Mouse (Mus musculus): ENCODE measurements around the gene Ppp1r12b.
"Not testable (repeated sequence)": the region's sequence is repeated elsewhere in the genome, so short reads cannot be mapped to it uniquely, and the experiment has no call there.

The Ppp1r12b gene

DNA sequence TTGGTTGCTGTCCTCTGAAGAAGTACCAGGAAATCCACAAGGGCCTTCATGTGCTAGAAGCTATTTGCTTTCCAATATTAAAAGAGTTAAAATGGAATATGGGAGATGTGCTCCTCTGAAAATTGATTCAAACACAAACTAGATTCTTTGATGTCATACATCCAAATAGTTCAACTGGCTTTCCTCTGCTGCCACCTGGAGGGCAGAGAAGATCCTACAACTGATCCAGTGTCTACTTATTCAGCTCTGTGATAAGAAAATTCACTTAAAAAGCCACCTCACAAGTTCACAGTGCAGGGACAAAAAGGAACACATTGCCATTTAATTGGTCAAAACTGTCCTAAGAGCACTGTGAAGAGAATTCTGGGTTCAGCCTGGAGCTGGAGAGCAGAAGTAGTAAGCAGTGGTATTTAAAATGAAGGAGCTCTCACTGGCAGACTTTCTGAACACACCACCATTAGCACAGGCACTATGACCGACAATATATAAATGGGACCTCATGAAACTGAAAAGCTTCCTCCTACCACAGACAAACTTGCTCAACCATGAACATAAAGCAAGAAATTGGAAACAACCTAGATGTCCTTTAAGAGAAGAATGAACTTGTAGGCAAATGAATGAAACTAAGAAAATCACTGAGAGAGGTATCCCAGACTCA lies 101.3 kb downstream of the Ppp1r12b start:
- no peak for DNase-seq (ENCODE audit: extremely low read depth, low read depth, low spot score)

GRCm38 (mm10) chr1:134852797-134853196 lies 102.9 kb downstream of the Ppp1r12b start:
- DNase-seq (ENCODE audit: extremely low read depth, low read depth, low spot score) = no peak

GRCm38 (mm10) chr1:134851211-134851610 lies 104.5 kb downstream of the Ppp1r12b start:
- DNase-seq (ENCODE audit: extremely low read depth, low read depth, low spot score) = no peak

GRCm38 (mm10) chr1:134850361-134850760 lies 105.4 kb downstream of the Ppp1r12b start:
- DNase-seq (ENCODE audit: extremely low read depth, low read depth, low spot score) = no peak

GRCm38 (mm10) chr1:134847851-134848250 lies 107.9 kb downstream of the Ppp1r12b start:
- DNase-seq (ENCODE audit: extremely low read depth, low read depth, low spot score) = no peak

DNA sequence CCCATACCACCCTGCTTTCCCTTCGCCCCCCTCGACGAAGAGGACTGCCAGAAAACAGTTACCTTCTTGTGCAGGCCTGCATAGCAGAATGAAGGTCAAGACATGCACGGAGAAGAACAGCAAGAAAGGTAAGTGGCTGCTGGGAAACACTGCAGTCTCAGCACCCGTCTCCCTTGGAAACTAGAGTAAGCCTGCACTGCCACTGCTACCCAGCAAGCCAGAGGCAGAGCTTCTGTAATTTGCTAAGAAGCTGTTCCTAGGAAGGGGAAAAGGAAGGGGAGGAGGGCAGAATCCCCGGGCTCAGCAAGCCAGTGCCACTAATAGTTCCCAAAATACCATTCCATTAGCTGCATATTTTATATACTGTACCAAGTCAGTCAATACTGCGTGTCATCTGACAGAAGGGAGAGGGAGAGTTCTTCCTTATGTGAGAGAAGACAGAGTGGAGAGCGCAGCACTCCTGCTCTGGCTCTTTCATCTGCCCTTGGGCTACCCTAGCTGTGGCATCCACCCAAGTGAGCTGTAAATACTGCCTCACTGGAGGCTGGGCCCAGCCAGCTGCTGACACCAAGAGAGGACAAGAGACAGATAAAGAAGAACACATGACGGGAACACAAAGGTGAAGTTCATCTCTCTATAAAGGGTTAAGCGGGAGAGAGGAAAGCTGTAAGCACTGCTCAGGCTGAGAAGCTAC lies 109.3 kb downstream of the Ppp1r12b start:
- DNase-seq (ENCODE audit: extremely low read depth, low read depth, low spot score) = no peak

DNA sequence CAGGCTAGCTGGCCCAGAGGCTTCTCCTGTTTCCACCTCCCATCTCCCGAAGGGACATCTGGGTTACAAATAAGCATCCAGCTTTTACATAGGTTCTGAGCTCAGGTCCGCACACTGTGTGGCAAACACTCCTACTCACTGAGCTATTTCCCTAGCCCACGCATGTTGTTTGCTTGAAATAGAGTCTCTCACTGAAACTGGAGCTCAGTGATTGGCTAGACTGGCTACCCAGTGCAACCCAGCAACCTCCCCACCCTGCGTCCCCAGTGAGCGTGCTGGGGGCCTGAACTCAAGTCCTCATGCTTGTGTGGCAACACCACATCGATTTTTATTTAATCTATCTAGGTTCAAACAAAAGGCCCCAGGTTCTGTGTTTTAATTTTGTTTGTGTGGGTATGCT lies 112.4 kb downstream of the Ppp1r12b start:
- DNase-seq (ENCODE audit: extremely low read depth, low read depth, low spot score) = no peak

DNA sequence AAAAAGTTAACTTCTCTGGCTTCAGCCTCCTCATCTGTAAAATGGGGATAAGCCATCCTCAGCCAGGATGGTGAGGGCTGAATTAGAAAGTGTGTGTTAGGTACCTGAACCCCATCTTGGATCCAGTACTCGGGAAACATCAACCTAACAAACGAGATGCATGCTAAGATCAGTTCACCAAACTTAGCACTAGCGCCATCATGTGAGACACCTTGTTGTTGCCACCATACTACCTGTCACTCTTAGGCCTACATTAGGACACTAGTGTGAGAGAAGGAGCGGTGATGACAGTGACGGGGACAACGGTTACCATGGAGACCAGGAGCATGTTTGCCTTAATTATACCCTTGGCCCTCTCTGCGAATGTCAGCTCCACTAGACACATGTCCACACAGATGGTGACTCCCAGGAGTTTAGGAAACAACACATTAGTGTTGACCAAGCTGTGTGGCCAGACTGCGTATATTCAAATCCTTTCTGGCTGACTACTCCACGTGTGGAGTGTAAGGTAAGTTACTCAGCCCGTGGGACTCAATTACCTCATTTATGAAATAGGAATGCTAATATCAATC lies 118.7 kb downstream of the Ppp1r12b start:
- DNase-seq (ENCODE audit: extremely low read depth, low read depth, low spot score) = no peak

DNA sequence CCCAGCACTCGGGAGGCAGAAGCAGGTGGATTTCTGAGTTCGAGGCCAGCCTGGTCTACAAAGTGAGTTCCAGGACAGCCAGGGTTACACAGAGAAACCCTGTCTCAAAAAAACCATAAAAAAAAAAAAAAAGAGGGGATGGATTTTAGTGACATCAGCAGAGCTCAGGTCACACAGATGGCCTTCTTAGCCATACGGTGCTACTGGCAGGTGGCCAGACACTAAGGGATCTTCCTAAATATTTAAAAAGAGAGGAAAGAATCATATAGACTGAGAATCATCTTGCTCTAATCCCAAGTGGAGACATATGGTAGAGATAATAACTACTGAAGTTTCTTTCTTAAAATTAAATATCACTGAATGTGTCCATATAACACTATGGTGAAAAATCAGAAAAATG lies 124.9 kb downstream of the Ppp1r12b start:
- DNase-seq (ENCODE audit: extremely low read depth, low read depth, low spot score) = not testable (repeated sequence)

DNA sequence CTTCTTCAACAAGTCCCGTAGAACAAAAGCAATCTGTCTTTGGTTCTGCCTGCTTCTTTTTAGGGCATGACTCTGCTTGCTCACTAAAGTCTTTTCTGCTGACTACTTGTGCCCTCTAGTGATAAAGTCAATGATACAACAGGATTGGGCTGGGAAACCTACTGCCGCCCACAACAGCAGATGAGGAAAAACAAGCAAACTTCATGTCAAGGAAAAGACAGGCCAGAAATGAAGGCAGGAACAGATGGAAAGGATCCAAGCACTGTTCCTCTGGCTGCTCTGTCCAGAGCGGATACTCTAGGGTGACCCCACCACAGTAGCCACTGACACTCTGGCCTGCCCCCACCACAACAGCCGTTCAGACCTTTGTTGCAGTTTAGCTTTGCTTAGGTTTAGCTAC lies 126.1 kb downstream of the Ppp1r12b start:
- DNase-seq (ENCODE audit: extremely low read depth, low read depth, low spot score) = no peak

- DNase-seq (ENCODE audit: extremely low read depth, low read depth, low spot score) = no peak
Observed at GRCm38 (mm10) chr1:134824896-134825295, 130.8 kb downstream of the Ppp1r12b start.

GRCm38 (mm10) chr1:134823842-134824241 lies 131.9 kb downstream of the Ppp1r12b start:
- no peak for DNase-seq (ENCODE audit: extremely low read depth, low read depth, low spot score)

GRCm38 (mm10) chr1:134823323-134823722 lies 132.4 kb downstream of the Ppp1r12b start:
- no peak for DNase-seq (ENCODE audit: extremely low read depth, low read depth, low spot score)

DNA sequence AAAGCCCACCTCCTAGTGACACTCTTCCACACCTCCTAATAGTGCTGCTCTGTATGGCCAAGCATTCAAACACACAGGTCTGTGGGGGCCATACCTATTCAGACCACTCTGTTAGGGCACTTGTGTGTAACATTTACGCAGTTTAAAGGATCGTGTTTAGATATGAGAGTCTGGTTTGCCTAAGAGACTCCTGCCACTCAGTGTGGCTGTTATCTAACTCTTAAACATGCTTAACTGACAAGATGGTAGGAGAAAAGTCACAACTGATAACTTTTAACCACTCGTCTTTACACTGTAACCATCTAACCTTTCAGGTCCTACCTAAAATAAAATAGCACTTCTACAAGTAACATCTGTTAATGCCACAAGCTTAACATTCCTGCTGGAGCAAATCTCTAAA lies 134.9 kb downstream of the Ppp1r12b start:
- no peak for DNase-seq (ENCODE audit: extremely low read depth, low read depth, low spot score)

GRCm38 (mm10) chr1:134819196-134819595 lies 136.5 kb downstream of the Ppp1r12b start:
- DNase-seq (ENCODE audit: extremely low read depth, low read depth, low spot score) = no peak

DNA sequence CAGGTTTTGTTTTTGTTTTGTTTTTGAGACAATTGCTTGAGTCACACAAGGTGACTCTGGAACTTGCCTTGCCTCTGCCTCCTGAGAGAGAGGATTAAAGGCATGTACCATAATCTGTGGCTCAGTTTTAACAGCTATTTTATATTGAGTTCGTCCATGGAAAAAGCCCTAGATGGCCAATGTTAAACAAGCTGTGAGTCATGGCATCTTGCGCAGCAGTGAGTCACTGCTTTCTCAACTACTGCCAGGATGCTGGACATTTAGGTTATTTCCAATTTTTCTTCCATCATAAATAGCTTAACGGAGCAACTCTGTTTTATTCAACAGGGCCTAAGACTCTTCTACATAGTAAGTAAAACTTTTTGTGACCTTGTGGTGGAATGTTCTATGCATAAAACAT lies 137.0 kb downstream of the Ppp1r12b start:
- DNase-seq (ENCODE audit: extremely low read depth, low read depth, low spot score) = no peak

GRCm38 (mm10) chr1:134817916-134818595 lies 137.7 kb downstream of the Ppp1r12b start:
- DNase-seq (ENCODE audit: extremely low read depth, low read depth, low spot score) = no peak

DNA sequence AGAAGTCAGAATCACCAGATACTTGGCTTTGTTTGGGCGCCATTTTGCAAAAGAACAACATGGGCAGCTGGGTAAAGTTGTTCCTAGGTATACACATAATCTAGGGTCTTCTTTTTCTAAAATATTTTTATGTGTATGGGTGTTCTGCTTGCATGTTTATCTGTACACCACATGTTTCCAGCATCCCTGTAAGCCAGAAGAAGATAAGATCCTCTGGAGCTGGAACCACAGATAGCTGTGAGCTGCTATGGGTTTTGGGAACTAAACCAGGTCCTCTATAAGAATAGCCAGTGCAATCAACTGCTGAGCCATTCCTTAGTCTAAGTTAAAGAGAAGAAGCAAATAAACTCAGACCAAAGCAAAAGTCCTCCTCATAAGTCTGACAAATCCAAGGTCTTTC lies 138.6 kb downstream of the Ppp1r12b start:
- DNase-seq (ENCODE audit: extremely low read depth, low read depth, low spot score) = no peak

DNA sequence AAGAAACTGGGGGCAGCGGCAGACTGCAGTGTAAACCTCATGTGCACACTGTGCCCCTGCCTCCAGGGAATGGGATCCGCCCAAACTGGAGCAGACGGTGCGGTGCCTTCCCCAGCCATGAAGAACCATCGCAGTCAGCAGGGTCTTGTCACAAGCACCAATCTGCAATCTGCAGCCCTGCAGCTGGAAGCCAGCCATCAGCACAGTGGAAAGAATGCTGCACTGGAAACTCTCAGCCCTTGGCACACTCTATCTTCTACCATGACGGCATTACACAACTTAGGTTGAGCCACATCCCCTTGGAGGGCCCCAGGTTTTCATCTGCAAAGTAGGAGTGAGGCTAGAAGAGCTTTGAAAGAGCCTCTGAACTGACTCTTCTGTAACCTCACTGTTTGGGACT lies 139.1 kb downstream of the Ppp1r12b start:
- no peak for DNase-seq (ENCODE audit: extremely low read depth, low read depth, low spot score)

DNA sequence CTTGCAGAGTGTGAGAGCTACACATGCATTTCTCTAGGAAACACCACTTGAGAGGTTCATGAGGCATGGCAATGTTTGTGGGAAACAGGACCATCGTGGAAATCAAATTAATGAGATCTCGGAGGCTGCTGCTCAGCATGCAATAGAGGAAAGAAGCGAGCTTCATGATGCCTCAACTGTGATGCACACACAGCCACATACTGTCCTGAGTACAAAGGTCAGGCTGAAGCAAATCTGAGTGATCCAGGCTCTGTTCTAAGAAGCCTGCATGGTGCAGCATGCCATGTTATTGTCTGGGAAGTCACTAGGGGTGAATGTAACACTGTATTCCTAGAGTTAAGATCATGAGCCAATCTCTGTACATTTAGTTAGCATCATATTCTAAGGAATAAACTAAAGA lies 140.0 kb downstream of the Ppp1r12b start:
- no peak for DNase-seq (ENCODE audit: extremely low read depth, low read depth, low spot score)

DNA sequence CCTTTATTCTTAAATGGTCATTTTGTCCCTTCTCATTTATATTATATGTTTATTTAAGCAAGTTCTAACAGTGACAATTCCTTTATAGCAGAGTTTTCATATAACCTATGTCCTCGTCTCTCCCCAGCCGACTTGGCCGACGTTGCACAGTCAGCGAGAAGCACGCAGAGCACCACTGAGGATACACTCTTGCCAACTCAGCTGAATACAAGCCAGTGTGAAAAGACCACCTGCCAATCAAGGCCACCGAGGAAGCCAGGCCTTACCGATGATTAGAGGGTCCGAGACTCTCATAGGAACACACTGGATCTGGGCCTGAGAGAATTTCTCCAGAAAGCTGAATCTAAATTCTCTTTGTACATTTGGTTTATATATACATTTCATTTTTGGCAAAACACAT lies 150.3 kb downstream of the Ppp1r12b start:
- no peak for DNase-seq (ENCODE audit: extremely low read depth, low read depth, low spot score)

- no peak for DNase-seq (ENCODE audit: extremely low read depth, low read depth, low spot score)
Observed at GRCm38 (mm10) chr1:134804373-134804772, 151.4 kb downstream of the Ppp1r12b start.
